Mouse (Mus musculus) bone marrow macrophage, adult 2 months (primary cell): ENCODE results near the gene Ppfia3.

ENCODE experiments used
- CTCF ChIP-seq: IDR thresholded peaks from 2 replicates; pipeline ENCODE4 v1.5.1; 2012; ENCODE audit warnings: low read depth, mild to moderate bottlenecking, low read length, moderate library complexity
- POLR2A ChIP-seq: IDR thresholded peaks from 2 replicates; pipeline ENCODE4 v1.6.1; 2012; ENCODE audit warnings: mild to moderate bottlenecking, low read depth, low read length, borderline replicate concordance

DNA sequence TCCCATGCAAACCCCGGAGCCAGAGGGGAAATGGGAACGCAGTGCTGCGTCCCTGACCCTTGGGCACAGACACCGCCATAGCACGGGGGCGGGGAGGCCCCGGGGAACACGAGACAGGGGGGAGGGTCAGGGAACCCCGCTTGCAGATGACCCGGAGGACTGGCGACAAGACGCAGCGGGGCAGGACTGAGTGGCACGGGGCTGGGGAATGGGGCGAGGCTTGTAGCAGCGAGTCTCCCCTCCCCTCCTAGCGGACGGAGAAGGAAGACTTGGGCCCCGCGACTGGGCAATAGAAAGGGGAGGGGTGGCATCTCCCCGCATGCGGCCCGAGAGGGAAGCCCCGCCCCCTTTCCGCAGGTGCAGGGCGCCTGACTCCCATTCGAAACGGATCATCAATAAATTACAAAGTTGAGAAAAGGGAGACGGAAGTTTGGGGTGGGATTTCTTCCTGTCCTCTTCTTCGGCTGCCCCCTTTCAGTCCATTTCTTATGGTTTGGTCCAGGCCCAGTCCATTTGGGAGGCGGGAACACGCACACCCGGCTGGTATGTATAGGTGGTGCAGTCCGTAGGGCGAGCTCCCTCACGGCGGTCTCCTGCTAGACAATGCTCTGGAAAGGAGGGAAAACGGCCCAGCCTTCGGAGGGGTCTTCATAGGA is 27.3 kb downstream of the Ppfia3 start:
- TF ChIP-seq CTCF (peak; percentile 3; the same call in 1 of the 2 replicates), POLR2A (no peak)
